Mouse (Mus musculus): ENCODE results near the gene Slc38a4.

- TF ChIP-seq CTCF (IDR thresholded peaks at IDR 0.05; ENCODE audit: low read depth) (no peak), EP300 (IDR thresholded peaks at IDR 0.05; ENCODE audit: low read depth) (no peak)
Measured at GRCm38 (mm10) chr15:97020221-97020620, 35.5 kb downstream of the Slc38a4 start.

All from heart, postnatal 0 days (tissue).